Mouse (Mus musculus) cerebellum, adult 2 months (tissue): ENCODE measurements at regions not wholly inside any gene's neighbourhood (a gene's known extent, or its start where the extent isn't known, plus 50 kb on each side); places are given as distances from the start of the nearest gene placed in this dataset.
A peak's percentile ranks its signal among the peaks of the same experiment; 100 is the strongest.

Experiments used
- DNase-seq, 2 experiments: peaks; one replicate each; pipeline ENCODE4 v3.0.0; 2021
- H3K27ac ChIP-seq: fragments of 200-500 bp; 2 replicates; pipeline ENCODE4 v1.5.1; 2012; ENCODE audit warnings: low read length, control low read depth, inconsistent platforms; ENCODE audit not compliant: insufficient read depth
- H3K27me3 ChIP-seq: fragments of 200-500 bp; 2 replicates; pipeline ENCODE4 v1.6.1; 2012; ENCODE audit warnings: inconsistent platforms, mild to moderate bottlenecking, low read length, moderate library complexity; ENCODE audit not compliant: control insufficient read depth, insufficient read depth
- H3K4me1 ChIP-seq: fragments of 200-500 bp; 2 replicates; pipeline ENCODE4 v1.6.1; 2011; ENCODE audit warnings: low read length; ENCODE audit not compliant: control insufficient read depth, insufficient read depth
- H3K4me3 ChIP-seq: fragments of 200-500 bp; replicated peaks from 2 replicates; pipeline ENCODE3; 2011; ENCODE audit warnings: mild to moderate bottlenecking, low read depth, low read length, control low read depth; ENCODE audit not compliant: insufficient read depth
- CTCF ChIP-seq: fragments of 200-500 bp; IDR thresholded peaks from 2 replicates; pipeline ENCODE4 v1.5.1; 2011; ENCODE audit warnings: low read depth, mild to moderate bottlenecking, control low read depth, low read length, moderate library complexity, borderline replicate concordance; ENCODE audit not compliant: insufficient read depth
- POLR2A ChIP-seq: fragments of 200-500 bp; IDR thresholded peaks from 2 replicates; pipeline ENCODE4 v1.6.1; 2011; ENCODE audit warnings: low read length, control low read depth, borderline replicate concordance; ENCODE audit not compliant: insufficient read depth
- WGBS: fragments of 180-500 bp; shearing (Covaris S2); methylation state at CpG from one replicate; pipeline ENCODE4 v1.1.7; 2018; 5-methylcytosine and 5-hydroxymethylcytosine counted together

DNA sequence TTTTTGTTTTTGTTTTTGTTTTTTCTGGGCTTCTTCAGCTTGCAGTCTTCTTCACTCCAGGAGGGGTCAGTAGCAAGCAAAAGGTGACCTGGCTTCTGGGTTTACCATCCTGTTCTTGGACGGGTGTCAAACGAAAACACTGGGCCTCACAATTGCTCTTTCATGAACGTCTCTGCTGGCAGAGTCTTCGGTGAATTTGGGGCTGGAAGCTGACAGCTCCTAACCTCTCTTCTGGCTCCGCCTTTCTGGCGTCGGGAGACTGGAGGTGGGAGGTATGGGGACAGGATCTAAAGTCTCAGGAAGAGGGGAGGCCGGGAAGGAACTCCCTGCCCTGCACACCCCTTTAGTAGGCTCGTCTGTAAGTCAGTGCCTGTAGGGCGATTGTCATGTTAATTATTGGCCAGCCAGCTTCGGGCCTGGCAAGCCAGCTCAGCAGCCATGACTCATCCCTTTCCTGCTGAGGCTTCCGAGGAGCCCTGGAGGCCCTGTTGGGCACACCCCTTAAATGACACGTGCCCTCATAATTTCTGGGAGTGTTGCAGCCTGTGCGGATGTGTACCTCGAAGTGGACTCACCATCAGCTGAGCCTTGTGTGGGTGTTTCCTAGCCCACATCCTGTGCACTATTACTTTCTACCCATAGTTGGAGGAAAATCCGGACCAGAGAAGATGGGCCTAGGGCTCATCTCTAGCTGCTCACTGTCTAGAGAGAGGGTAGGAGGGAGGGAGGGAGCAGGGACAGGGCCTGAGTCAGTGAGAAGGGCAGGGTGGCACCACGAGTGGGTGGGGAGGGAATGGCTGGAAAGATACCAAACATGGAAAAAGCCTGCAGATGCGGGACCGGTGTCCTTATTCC, 65.6 kb upstream of the Sertad2 start:
- peak; percentile 63 to 77 for DNase-seq
- H3K4me3 ChIP-seq = peak overlapping the region; percentile 11
- TF ChIP-seq POLR2A (no peak), CTCF (peak; percentile 41; the same call in 1 of the 2 replicates)
- 0 out of 2 replicates have a peak overlapping the region, but pooled peaks have one; percentile 5 for H3K27ac ChIP-seq
- no peaks in the 10 kb centered on the region for H3K27me3 ChIP-seq
- peaks cover 6% of the 10 kb centered on the region; the same call in 1 of the 2 replicates for H3K4me1 ChIP-seq
- 12% methylated on average over 19 of the region's 19 CpGs for WGBS

DNA sequence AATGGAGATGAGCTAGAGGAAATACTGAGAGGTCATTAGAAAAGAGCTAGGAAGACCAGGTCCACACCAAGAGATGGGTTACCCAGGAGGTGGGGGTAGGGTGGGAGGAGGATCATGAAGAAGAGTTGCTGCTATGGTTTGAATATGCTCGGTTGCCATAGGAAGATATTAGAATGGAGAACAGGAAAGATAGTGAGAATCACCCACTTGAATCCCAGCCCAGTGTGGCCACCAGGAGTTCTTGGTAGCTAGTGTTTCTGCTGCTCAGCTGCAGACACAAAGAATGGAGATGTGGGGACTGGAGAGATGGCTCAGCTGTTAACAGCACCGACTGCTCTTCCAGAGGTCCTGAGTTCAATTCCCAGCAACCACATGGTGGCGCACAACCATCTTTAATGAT, 62.4 kb upstream of the Sertad2 start:
- TF ChIP-seq POLR2A = no peak
- TF ChIP-seq CTCF = no peak
- WGBS = 93% methylated on average over 3 of the region's 3 CpGs

DNA sequence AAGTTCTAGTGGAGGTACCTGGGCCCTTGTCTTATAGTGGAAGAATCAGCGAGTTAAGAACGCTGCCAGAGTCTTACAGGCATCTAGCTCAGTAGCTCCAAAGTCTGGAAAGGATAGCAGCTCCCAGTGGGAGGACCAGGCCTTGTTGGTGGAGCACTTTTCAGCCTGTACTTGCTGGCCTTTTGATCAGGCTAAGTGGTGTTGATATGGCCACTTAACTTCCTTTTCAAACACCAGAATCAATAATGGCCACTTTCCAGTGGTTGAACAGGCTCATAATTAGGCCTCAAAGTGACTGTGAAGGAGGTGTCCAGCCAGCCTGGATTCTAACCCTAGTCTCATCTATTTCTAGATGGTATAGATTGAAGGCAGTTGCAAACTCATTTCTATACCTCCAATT, 57.7 kb upstream of the Sertad2 start:
- Histone ChIP-seq H3K27ac (no peak overlapping the region), H3K27me3 (no peaks in the 10 kb centered on the region), H3K4me1 (no peaks in the 10 kb centered on the region), H3K4me3 (no peak overlapping the region)
- 79% methylated on average over 2 of the region's 2 CpGs for WGBS
- no peak for DNase-seq
- TF ChIP-seq CTCF (no peak), POLR2A (no peak)

More for the DNA sequence above, 62.4 kb upstream of the Sertad2 start:
- no peak overlapping the region for H3K27ac ChIP-seq
- no peaks in the 10 kb centered on the region for H3K27me3 ChIP-seq
- no peak overlapping the region for H3K4me3 ChIP-seq
- no peak for DNase-seq
- H3K4me1 ChIP-seq = peaks cover 6% of the 10 kb centered on the region; the same call in 1 of the 2 replicates
